ENCODE assay signal across 23 mouse cellular contexts in the genomic region with DNA sequence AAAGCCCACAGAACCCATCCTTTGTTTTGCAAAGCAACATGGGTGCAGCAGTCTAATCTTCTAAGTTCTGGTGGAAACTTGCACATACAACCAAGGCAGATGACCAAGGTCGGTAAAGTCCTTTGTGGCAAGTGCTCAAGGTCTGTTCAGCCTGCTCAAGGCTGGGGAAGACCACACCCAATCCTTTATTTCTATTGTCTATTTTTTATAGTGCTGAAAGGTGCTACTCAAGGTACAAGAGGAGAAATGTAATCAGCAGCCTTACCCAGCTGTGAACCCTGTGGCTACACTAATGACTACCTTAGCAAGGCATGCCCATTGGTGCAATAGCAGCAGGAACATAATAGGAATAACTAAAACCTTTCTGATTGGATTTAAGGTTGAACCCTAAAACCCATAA. TPM values are rescaled to one million over a fixed set of nuclear protein-coding genes. Genes with fewer than 3 reads are reported as not detected.
"Had no signal": no experiment of that assay in that cellular context is flagged by ENCODE, and none has a peak within 500 bp of the region (broad histone marks: within the 10 kb centered on the region; RNA-seq: fewer than 3 reads in every experiment).

No protein-coding gene starts in this region.

- DNase-seq: retina, postnatal 1 day; right cerebral cortex, adult 18-20 months; right cerebral cortex, postnatal 14 days; right cerebral cortex, postnatal 25 days; right cerebral cortex, postnatal 4 days; spleen, adult 18-20 months; thymus, adult 18-20 months; thymus, adult 2 months; thymus, postnatal 25 days; thymus, postnatal 36 days; thymus, postnatal 4 days had no signal

- H3K9ac ChIP-seq: neural tube, embryonic 13.5 days; neural tube, embryonic 15.5 days; stomach, embryonic 15.5 days had no signal

- H3K27ac ChIP-seq: neural tube, embryonic 13.5 days; neural tube, embryonic 15.5 days; stomach, embryonic 15.5 days; stomach, postnatal 0 days had no signal

- H3K9me3 ChIP-seq: neural tube, embryonic 13.5 days; neural tube, embryonic 15.5 days; stomach, embryonic 15.5 days had no signal

- H3K4me2 ChIP-seq: neural tube, embryonic 13.5 days; neural tube, embryonic 15.5 days; stomach, embryonic 15.5 days had no signal

- H3K4me3 ChIP-seq: neural tube, embryonic 13.5 days; neural tube, embryonic 15.5 days; stomach, embryonic 15.5 days had no signal

- H3K36me3 ChIP-seq: neural tube, embryonic 13.5 days; neural tube, embryonic 15.5 days; stomach, embryonic 15.5 days had no signal

- H3K27me3 ChIP-seq: neural tube, embryonic 13.5 days; neural tube, embryonic 15.5 days; stomach, embryonic 15.5 days had no signal

- H3K4me1 ChIP-seq: neural tube, embryonic 13.5 days; neural tube, embryonic 15.5 days; stomach, embryonic 15.5 days had no signal

RNA-seq across cellular contexts. Expression of a gene that starts 36.9 kb away (rescaled TPM):
- total RNA-seq: neutrophil, adult 5-6 weeks had no signal
- polyA plus RNA-seq: neural tube, embryonic 13.5 days; neural tube, embryonic 14.5 days; neural tube, embryonic 15.5 days; small intestine, adult 2 months; spleen, adult 2 months; stomach, embryonic 14.5 days; stomach, embryonic 15.5 days; stomach, embryonic 16.5 days; stomach, postnatal 0 days; thymus, adult 2 months; thymus, postnatal 0 days; urinary bladder, adult 2 months had no signal
